Mouse (Mus musculus): ENCODE measurements around the gene Agap1.

The Agap1 gene

DNA sequence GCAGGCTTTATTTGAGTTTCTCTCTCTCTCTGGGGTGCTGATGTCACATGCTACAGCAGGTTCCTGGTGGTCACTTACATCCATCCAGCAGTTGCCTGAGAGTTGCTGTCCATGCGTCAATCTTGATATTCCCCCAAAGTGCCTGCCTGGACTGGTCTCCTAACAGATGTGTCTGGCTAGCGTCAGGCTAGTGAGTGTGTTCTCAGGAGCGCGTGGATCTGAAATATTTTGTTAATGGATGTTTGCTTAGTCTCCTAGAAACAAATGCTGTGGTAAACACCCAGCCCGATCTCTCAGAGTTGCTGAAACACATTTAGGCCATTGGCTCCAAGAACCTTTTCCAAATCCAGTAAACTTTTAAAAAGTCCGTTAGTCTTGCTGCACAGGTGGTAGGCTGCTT, 161.9 kb downstream of the Agap1 start:
- no peak for DNase-seq (ENCODE audit: low spot score)

DNA sequence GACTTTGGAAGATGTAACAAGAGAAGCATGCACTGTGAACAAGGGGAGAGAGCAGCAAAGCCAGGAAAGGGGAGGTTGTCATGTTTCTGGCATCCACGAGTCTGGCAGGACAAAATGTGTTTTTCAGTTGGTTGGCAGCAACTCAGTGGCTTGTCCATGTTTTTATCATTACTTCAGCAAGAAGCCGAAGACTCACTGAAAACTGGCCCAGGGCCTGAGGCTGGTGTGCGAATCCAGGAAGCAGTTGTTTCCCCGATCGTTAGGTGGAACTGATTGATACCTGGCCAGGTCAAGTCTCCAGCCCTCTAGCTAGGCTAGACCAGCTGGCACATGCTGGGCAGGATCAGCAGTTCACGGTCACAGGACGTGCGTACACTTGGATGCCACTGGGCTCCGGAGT, 162.7 kb downstream of the Agap1 start:
- DNase-seq (ENCODE audit: low spot score), result no peak

DNA sequence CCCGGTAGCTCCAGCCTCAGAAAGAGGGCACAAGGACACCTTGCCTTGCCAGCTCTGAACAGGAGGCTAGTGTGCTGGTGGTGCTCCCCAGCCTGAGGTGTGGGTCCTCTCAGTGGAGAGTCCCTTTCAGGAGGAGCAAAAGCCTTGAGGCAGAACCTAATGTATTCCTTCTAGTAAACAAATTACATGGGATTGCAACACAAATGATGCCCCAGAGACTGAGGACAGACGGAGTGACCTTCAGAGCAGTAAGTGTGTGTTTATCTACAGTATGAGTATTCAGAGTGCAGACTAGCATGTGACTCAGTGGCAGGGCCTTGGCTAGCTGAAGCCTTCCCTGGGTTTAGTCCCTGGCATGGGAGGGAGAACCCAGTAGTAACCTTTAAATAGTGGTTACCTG, 165.4 kb downstream of the Agap1 start:
- DNase-seq (ENCODE audit: low spot score), result no peak

DNA sequence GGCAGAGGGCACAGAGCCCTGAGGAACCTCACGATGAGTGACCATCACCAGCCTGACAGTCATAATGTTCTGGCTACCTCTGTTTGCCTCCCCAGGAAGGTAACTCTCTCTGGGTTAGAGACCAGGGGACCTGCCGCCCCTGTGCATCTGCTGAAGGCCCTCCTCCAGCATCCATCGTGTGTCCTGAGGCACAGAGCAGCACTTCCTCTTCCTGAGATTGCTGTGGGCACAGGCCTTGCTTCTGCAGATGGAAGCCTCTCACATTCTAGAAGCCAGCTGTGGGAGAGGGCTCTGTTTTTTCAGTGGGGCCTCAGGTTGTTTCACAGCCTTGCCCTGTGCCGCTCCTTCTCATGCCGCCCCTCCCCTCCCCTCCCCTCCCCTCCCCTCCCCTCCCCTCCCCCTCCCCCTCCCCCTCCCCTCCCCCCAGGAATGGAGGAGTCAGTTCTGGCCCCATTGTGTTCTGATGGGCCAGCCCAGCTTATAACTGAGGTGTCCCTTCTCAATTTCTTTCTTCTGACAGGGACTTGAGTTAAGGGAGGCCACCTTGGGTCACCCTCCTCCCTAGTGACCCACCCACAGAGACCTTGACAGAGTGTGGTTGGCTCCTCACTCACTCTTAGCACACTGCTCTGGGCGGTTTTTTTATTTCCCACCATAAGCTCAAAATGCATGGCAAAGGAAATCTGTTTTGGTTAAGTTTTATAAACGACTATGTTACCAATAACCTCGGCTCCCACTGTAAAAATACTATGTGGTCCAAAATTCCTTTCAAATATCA, 166.6 kb downstream of the Agap1 start:
- DNase-seq (ENCODE audit: low spot score), result no peak

DNA sequence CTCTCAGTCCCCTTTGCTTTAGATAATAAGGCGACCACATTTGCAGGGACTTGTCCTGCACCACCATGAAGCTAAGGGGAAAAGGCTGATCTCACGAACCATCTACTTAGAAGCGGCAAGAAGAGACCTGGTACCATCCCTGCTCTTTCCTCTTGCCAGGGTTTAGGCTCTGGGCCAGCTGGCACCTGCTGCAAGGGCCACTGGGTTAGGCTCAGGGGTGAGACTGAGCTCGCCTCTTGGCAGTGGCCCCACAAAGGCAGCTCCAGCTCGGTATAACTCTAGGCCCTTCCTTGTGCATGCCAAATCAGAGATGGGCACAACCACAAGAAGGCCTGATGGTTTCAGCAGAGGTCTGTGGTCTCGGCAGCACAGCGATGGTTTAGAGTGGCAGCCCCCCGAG, 167.3 kb downstream of the Agap1 start:
- peak; percentile 41 for DNase-seq (ENCODE audit: low spot score)

DNA sequence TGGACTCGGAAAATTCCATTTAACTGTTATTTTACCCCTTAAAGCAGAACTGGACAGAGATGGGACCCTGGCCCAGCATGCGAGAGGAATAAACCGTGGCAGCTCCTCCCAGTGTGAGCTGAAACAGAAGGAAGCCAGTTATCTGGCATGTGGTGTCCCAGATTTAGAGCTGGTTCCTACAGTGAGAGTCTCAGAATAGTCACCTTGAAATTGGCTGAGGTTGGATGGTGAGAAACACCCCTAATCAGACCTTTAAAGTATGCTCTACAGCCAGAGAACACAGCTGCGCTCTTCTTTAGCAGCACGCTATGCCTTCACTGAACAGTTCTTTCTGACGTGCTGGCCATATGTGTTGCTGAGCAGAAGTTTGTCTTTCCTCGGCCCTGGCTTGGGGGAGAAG, 168.2 kb downstream of the Agap1 start:
- DNase-seq (ENCODE audit: low spot score), result no peak

DNA sequence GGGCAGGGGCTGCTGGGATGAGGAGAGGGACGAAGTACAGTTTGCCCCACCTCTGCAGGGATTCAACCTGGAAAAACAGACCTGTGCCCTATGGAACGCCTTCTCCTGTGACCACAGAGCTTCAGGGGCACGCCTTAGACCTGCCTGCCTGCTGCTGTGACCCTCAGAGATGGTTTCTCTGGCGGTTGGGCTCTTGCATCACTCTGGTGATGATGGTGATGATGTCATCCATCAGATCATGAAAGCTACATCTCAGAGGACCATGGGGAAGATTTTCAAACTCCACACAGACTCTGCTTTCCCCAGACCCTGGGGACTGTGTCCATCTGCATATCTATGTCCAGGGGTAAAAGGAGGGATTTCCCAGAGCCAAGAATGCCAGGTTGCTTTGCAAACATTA, 170.7 kb downstream of the Agap1 start:
- no peak for DNase-seq (ENCODE audit: low spot score)

DNA sequence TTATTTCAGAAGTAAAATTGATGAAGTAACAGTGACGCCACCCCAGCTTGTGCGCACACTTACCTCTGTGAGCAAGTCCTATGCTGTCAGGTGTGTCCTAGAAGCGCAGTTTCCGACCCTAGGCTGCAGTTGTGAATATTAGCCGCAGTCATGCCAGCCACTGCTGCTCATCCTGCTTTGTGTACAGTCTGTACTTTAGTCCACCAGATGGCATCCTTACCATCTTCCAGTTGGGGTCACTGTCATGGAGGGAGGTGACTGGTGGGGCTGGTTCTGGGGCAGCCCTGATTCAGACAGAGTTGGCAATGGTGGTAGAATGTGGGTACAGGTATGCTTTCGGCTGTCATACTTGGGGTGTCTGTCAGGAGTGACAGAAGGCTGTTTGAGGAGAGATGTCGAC, 171.4 kb downstream of the Agap1 start:
- DNase-seq (ENCODE audit: low spot score), result no peak

DNA sequence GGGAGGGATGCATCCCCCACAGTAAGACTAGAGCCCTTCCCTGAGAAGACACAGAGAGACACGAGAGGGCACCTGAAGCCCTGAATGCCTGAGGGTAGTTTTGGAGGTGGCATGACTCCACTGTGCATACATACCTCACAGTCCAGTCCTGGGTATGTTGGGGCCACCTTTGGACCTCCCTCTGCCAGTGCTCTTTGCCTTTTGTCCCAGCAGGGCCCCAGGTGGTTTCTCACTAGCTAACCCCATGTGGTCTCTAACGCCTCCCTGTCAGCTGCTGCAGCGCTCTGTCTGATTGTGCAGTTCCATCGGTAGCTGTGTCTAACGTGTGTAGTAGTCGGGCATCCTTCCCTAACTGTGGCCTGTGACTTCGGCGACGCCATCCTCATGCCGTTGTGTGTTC, 172.3 kb downstream of the Agap1 start:
- DNase-seq (ENCODE audit: low spot score), result no peak

DNA sequence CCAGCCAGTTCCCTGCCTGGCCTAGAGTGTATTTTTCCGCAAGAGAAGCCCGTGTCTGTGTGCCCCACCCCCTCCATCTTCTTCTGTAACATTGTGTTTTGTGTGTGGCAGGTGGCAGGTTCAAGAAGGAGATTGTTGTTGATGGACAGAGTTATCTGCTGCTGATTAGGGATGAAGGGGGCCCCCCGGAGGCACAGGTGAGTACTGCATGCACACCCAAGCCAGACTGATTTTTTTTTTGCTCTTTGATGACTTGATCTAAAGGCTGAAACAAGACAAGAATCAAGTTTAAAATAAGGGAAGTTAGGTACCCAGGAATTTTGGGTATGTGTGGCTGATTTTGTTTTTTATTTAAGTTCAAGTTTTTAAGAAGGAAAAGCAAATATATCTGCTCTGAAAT, 173.0 kb downstream of the Agap1 start:
- no peak for DNase-seq (ENCODE audit: low spot score)

DNA sequence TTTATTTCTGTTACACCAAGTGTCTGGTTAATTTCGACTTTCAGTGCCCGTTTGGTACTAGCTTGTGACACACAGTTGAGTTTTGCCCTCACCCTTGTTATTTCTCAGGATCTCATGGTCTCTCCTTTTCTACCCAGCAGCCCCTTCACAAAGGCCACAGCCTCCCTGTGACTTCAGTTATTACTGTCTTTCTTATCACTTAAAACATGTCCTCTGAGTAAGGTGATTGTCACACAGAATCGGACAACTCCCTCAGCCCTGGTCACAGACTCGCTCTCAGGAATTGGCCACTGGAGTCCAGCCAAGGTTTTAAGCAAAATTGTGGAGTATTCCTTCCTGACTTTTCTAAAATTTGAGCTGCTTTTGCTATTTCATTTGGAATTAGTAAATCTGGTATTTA, 176.2 kb downstream of the Agap1 start:
- DNase-seq (ENCODE audit: low spot score), result no peak

DNA sequence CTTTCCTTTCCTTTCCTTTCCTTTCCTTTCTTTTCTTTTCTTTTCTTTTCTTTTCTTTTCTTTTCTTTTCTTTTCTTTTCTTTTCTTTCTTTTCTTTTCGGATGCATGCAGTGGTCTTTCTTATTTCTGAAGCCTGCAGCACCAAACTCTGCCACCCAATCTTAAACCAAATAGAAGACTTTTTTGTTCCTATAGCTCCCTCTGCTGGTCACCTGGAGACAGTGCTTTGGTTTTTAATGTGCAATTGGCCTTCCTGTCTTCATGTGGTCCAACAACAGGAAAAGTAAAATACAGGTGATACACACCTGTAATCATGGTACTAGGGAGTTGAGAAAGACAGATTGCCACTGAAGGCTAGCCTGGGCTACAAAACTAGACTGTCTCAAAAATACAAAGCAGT, 177.1 kb downstream of the Agap1 start:
- no peak for DNase-seq (ENCODE audit: low spot score)

DNA sequence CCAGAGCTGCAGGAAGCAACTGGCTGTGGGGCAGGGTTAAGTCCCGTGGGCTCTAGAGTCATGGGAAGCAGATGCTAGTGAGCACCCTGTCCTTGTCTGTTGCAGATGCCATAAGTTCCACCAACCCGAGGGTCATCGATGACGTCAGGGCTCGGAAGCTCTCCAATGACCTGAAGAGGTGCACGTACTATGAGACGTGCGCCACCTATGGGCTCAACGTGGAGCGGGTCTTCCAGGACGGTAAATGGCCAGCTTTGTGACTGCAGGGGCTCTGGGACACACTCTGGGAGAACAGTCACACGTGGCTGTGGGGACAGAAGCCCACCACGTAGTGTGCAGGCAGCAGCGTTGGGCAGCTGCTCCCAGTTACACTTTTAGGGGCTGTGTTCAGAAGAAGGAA, 179.4 kb downstream of the Agap1 start:
- no peak for DNase-seq (ENCODE audit: low spot score)

DNA sequence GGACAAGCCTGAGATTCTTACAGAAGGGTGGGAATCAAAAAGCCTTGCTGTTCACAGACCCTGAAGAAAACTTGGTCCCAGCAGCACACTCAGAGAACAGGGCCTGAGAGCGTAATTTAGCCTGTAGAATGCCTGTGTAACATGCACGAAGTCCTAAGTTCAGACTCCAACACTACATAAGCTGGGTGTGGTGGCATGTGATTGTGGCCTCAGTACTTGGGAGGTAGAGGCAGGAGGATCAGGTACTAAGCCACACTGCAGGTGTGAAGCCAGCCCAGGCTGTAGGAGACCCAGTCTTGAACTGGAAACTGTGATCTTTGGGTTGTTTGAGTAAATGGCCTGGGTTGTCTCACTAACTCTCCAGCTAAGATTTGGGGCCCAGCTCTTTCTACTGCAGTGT, 180.5 kb downstream of the Agap1 start:
- no peak for DNase-seq (ENCODE audit: low spot score)

DNA sequence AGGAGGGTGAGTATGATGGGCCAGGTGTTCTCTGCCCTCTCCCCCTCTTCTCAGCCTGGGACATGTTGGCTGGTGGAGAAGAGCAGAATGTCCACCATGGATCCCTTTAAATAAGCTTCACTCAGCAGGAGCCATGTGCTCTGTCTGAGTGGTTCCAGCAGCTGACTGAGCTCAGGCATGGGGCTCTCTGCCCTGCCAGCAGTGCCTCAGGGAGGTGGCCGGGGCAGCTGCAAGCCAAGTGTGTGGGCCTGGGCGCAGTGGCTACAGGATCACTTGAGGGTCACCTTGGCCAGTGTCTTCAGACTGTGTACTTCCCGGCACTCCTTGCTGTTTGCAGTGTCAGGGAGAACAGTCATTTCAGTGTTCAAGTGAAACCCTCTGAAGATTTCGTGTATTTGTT, 183.1 kb downstream of the Agap1 start:
- no peak for DNase-seq (ENCODE audit: low spot score)

DNA sequence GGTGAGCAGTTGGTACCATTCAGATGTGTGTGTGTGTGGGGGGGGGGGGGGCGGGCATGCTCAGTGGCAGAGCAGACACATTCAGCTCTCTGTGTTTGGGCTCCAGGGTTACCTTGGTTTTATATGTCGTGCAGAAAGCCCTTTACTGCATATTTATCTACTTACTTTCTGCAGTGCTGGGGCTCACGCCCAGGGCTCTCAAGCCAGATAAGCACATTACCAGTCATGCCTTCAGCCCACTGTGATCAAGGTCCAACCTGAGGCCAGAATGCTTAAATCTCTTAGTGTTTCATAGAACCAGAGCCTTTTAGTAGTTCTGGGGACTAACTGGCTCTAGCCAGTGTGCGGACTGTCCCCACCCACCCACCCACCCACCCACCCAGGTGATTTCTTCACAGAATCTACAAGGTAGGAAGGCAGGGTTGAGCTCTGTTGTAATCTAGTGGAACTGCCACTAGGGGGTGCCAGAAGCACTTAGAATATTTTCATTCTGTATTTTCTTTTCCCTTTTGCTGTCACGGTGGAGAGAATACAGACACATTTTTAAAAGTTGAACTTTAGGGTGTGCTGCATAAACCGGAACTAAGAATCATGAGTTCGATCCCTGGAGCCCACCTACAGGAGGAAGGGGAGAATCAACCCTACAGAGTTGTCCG, 189.0 kb downstream of the Agap1 start:
- no peak for DNase-seq (ENCODE audit: low spot score)

DNA sequence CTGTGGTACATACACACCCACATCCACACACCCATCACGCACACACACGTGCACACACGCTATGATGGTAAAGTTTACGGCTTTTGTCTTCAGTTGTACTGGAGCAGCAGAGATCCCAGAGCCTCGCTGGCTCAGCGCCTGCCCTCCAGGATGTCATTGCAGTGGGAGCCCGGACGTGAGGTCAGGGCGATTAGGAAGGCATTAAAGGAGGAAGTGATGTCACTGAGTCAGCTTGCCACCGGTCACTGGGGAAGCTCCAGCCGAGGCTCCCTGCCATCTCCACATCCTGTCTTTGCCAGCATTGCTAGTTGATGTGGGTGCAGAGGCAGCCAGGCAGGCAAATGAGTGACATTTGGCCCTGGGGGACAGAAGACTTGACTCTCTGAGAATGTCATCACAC, 189.5 kb downstream of the Agap1 start:
- no peak for DNase-seq (ENCODE audit: low spot score)

DNA sequence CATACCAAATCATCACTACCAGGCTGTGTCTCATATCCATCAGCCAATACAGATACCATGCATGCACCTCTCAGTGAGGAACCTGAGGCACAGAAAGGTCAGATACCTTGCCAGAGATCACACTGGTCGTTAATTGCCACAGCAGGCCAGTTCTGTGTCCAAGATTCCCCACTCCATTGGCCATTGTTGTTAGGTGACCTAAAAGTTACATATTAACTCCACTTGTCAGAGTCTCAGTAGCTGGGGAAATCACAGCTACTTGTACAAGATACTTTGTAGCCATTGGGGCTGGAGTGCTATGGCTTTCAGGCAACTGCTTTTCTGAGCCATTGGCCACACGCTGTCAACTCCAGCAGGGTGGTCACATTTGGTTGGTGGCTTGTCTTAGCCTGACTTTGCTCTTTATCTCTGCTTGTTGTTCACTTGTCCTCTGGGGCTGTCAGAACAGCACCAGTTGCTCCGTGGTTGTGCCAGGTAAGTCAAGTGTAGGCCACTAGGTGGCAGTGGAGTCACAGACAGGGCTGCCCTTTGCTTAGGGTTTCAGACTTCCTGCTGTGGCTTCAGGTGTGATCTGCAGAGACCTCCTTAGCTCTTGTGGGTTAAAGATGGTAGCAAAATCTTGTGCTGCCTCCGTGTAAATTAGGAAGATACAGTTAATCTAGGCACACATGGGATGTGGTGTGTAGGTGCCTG, 191.9 kb downstream of the Agap1 start:
- peak; percentile 27 for DNase-seq (ENCODE audit: low spot score)

DNA sequence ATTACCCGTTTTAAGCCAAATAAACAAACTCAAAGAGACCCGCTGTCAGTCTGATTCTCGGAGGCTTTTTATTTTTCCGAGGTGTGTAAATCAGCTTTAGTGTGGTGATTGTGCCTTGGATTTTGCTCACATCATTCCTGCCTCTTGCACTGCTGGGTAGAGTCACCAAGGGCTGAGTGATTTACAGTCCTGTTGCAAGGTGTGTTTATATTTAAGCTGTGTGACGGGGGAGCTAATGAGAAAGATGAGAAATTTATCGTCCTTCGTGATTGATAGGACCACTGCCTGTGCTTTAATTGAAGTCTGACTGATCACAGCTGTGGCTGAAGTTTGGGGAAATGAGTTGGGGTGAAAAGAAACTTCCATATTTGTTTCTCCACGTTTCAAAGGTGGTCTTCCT, 192.9 kb downstream of the Agap1 start:
- no peak for DNase-seq (ENCODE audit: low spot score)

DNA sequence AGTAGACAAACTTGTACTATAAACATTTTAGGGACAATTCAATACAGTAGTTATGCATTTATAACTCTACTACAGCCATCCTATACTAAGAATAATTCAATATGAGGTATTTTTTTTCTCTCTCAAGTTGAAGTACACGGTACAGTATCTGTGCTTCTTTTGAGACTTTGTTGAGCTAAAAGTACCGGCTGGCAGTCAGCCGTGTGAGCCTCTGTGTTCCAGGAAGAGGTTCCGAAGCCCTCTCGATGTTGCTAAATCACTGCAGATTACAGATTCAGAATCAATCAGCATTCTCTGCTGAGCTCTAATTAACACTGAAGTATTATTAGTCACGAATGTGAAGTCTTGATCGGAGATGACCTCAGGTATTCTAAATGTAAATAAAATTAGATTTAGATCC, 196.0 kb downstream of the Agap1 start:
- DNase-seq (ENCODE audit: low spot score), result no peak

DNA sequence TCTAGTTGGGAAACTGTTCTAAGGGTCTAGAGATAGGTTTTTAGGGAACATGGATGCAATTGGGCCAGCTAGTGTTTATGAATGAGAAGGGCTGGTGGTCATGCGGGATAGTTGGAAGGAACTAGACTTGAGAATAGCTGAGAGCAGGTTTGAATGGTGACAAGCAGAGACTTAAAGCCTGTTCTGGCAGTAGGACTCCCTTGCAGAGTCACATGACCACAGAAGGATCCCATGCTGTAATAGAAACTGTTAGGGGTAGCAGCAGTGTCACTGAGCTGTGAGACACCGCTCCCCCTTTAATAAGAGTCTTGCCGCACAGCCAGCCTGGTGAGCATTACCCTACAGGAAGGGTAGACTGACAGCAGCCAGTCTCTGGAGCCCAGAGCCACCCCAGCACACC, 201.6 kb downstream of the Agap1 start:
- DNase-seq (ENCODE audit: low spot score), result no peak

DNA sequence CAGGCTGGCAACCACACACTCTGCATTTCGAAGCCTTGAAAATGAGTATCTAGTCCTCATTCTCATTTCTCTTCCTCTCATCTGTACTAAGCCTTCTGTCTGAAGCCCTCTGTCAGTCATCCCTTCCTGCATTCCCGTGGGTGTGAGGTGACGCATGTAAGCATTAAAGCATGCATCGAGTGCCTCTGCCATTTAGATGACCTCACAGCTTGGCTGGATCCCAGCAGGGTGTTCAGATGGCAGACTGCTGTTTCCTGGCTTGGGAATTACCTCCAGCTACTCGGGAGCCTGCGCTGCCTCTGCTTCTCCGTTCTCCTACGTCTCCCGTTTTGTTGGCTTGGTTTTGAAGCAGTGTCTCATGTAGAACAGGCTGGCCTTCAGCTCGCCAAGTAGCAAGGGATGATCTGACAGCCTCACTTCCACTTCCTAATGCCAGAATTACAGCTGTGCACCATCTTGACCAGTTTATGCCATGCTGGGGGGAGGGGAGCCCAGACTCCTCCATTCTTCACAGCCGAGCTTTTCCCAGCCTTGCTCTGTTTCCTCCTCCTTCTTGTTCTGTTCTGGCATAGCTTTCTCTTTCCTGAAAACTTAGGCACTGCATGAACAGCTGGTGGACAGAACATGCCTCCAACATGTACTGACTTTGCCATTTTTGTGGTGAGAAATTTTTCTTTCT, 202.2 kb downstream of the Agap1 start:
- no peak for DNase-seq (ENCODE audit: low spot score)

DNA sequence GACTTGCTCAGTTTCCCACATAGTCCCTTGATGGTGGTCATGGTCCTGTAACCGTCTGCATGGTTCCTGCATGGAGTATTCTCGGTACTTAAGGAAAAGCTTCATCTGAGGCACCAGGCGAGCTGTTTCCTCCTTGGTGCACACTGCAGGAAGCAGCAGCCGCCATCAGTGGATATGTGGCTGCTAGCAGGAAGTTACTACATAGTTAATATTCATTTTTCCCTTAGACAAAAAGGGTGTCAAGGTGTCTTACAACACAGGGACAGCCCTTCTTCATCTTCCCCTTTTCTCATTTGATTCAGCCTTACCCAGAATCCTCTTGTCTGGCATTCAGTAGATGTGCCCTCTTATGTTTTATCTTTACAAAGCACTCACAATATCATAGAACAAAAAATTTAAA, 206.2 kb downstream of the Agap1 start:
- DNase-seq (ENCODE audit: low spot score), result no peak
